Mouse (Mus musculus) liver, embryonic 14.5 days (tissue): ENCODE data around the gene Socs3. TPM values are rescaled to one million over a fixed set of nuclear protein-coding genes. Genes with fewer than 3 reads are reported as not detected.

Experiments used
- ATAC-seq: fragments of 200-750 bp; cut with Nextera tagmentation; 2 replicates; pipeline ENCODE4 v1.8.0; 2017; ENCODE audit warnings: moderate number of reproducible peaks, mild to moderate bottlenecking, moderate library complexity; ENCODE audit not compliant: insufficient read depth
- DNase-seq, 3 experiments: peaks; one replicate each; pipeline ENCODE4 v3.0.0-alpha.2; 2012 to 2013; ENCODE audit warnings: low read depth in 3 of 3, low spot score in 3 of 3
- H3K27ac ChIP-seq: fragments of 300-500 bp; sonication (generic); 2 replicates; pipeline ENCODE4 v1.5.1; 2014; ENCODE audit warnings: moderate library complexity, mild to moderate bottlenecking, control low read depth, inconsistent platforms
- H3K27me3 ChIP-seq: fragments of 300-500 bp; sonication (generic); 2 replicates; pipeline ENCODE4 v1.6.1; 2014; ENCODE audit warnings: mild to moderate bottlenecking, low read length, moderate library complexity; ENCODE audit not compliant: control insufficient read depth, insufficient read depth
- H3K36me3 ChIP-seq: fragments of 300-500 bp; sonication (generic); replicated peaks from 2 replicates; pipeline ENCODE4 v1.6.1; 2014; ENCODE audit warnings: low read depth; ENCODE audit not compliant: control insufficient read depth, insufficient read depth
- H3K4me1 ChIP-seq, 2 experiments: fragments of 200-500 bp in 1 of 2; fragments of 300-500 bp in 1 of 2; sonication (generic) in 1 of 2; replicated peaks; 2 replicates each; pipeline ENCODE4 v1.6.1; 2012 to 2014; ENCODE audit warnings: antibody characterized with exemption in 1 of 2, inconsistent platforms in 1 of 2, low read length in 1 of 2; ENCODE audit not compliant: control insufficient read depth in 2 of 2, insufficient read depth in 2 of 2
- H3K4me2 ChIP-seq: fragments of 300-500 bp; sonication (generic); 2 replicates; pipeline ENCODE4 v1.6.1; 2014; ENCODE audit warnings: low read depth, mild to moderate bottlenecking, control low read depth, moderate library complexity
- H3K4me3 ChIP-seq, 2 experiments: fragments of 200-500 bp in 1 of 2; fragments of 300-500 bp in 1 of 2; sonication (generic) in 1 of 2; 2 replicates each; pipeline ENCODE4 v1.5.1; 2012 to 2014; ENCODE audit warnings: low read depth in 2 of 2, low read length in 2 of 2, mild to moderate bottlenecking in 2 of 2, control low read depth in 1 of 2, inconsistent platforms in 1 of 2, moderate library complexity in 1 of 2; ENCODE audit not compliant: insufficient read depth in 1 of 2
- H3K9ac ChIP-seq: fragments of 300-500 bp; sonication (generic); replicated peaks from 2 replicates; pipeline ENCODE4 v1.6.1; 2014; ENCODE audit warnings: mild to moderate bottlenecking, control low read depth, moderate library complexity
- H3K9me3 ChIP-seq: fragments of 300-500 bp; sonication (generic); 2 replicates; pipeline ENCODE4 v1.6.1; 2016; ENCODE audit warnings: low read length, mixed read lengths; ENCODE audit not compliant: control insufficient read depth
- CTCF ChIP-seq: IDR thresholded peaks from 2 replicates; pipeline ENCODE4 v1.5.1; 2016; ENCODE audit warnings: antibody characterized with exemption, low read depth, control low read depth
- EP300 ChIP-seq: IDR thresholded peaks from 2 replicates; pipeline ENCODE4 v1.6.1; 2016; ENCODE audit warnings: antibody characterized with exemption, low read depth
- WGBS: fragments of 180-500 bp; shearing (Covaris S2); extraction: QIAGEN DNeasy Blood & Tissue Kit; methylation state at CpG from one replicate; pipeline ENCODE4 v1.1.7; 2014; ENCODE audit not compliant: insufficient replicate concordance; 5-methylcytosine and 5-hydroxymethylcytosine counted together
- polyA plus RNA-seq, 2 experiments: library from polyadenylated mRNA; depleted of rRNA in 1 of 2; stranded (reverse) in 1 of 2; unstranded in 1 of 2; fragments of >200 nt; fragmentation: Nextera tagmentation in 1 of 2; extraction: Ambion mirVana in 1 of 2; gene quantifications; 2 replicates each; pipeline versions ENCODE4 v1.2.1 to v1.2.3; 2012 to 2014

Socs3 gene
- polyA plus RNA-seq, 2 experiments: 2.7 to 7.0 TPM

DNA sequence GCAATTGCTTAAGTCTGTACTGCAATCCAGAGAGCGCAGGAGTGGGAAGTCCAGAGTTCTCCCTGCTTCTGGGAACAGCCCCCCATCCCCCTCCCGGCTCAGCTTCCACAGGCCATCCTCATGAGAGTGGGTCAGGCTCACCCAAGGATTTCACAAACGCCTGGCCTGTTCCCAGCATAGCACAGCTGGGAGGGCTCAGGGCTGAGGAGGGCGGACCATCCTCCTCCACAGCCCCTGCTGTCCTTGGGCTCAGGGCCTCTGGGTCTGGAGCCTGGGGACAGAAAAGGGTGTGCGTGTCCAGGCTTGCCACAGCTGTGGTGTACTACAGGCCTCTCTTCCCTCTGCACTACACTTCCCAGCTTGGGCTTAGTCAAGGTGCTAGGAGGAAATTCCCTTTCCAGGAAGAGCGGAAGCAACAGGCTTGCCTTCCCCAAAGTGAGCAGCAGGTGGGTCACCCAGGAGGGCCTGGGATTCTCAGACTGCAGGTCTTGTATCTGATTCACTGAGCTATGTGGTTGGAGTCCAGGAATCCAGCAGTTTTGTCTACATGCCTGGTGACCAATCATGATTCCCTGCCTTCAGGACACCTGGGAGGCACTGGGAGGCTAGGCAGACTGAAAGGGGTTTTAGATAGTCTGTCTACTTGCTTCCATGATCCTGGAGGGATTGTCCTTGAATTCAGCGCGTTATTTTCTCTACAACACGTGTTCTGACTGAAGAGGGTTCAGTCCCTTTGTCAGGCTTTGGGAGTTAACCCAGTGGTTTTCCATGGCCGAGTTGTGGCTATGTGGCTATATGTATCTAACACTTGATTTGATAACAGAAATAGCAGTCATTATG is 7.4 kb downstream of the Socs3 start:
- ATAC-seq: no peak
- Histone ChIP-seq H3K4me2 (no peak overlapping the region), H3K36me3 (peaks cover 7% of the 10 kb centered on the region), H3K9me3 (no peaks in the 10 kb centered on the region), H3K4me3 (no peak overlapping the region), H3K9ac (no peak overlapping the region), H3K27ac (peak overlapping the region; percentile 46; the same call in 1 of the 2 replicates), H3K27me3 (peaks cover 27% of the 10 kb centered on the region), H3K4me1 (peaks cover 3 to 36% of the 10 kb centered on the region in 2 experiments; a peak in 3 of 4 replicates)
- 54% methylated on average over 10 of the region's 10 CpGs for WGBS
- no peak for DNase-seq
- TF ChIP-seq EP300: no peak
- TF ChIP-seq CTCF: no peak

GRCm38 (mm10) chr11:117960601-117961000 is 9.2 kb downstream of the Socs3 start:
- no peak for ATAC-seq
- TF ChIP-seq CTCF: no peak
- no peak for TF ChIP-seq EP300
- no peaks in the 10 kb centered on the region for H3K36me3 ChIP-seq
- no peak overlapping the region for H3K27ac ChIP-seq
- no peak overlapping the region for H3K9ac ChIP-seq
- H3K4me3 ChIP-seq: no peak overlapping the region
- H3K4me1 ChIP-seq: peaks cover 3 to 33% of the 10 kb centered on the region in 2 experiments; a peak in 3 of 4 replicates
- peaks cover 9% of the 10 kb centered on the region for H3K27me3 ChIP-seq
- no peak overlapping the region for H3K4me2 ChIP-seq
- no peak for DNase-seq
- H3K9me3 ChIP-seq: no peaks in the 10 kb centered on the region

GRCm38 (mm10) chr11:117959741-117960381 is 10.0 kb downstream of the Socs3 start:
- H3K4me2 ChIP-seq: no peak overlapping the region
- peaks cover 4% of the 10 kb centered on the region for H3K27me3 ChIP-seq
- 15% methylated on average over 17 of the region's 17 CpGs for WGBS

DNA sequence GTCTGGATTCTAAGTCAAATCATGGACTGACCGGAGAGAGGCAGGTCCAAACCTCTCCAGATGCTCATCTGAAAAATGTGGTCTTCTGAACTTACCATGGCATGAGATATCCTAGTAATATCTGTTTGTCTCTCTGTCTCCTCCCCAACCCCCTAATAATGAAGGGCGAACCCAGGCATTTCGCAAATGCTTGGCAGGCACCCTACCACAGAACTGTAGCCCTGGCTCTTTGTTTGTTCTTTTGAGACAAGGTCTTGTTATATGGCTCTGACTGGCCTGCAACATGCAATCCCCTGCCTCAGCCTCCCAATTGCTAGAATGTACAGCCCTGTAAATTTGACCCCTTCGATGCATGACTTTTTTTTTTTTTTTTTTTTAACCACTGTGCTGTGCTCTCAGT is 10.7 kb downstream of the Socs3 start:
- ATAC-seq (no peak), DNase-seq (no peak)
- Histone ChIP-seq H3K27ac (no peak overlapping the region), H3K36me3 (no peaks in the 10 kb centered on the region), H3K4me3 (no peak overlapping the region), H3K27me3 (peaks cover 4% of the 10 kb centered on the region), H3K4me2 (no peak overlapping the region), H3K4me1 (peaks cover 2 to 24% of the 10 kb centered on the region in 2 experiments; a peak in 3 of 4 replicates), H3K9me3 (no peaks in the 10 kb centered on the region), H3K9ac (no peak overlapping the region)
- WGBS: 67% methylated on average over 4 of the region's 4 CpGs
- TF ChIP-seq CTCF: no peak
- no peak for TF ChIP-seq EP300

More at GRCm38 (mm10) chr11:117959741-117960381, 10.0 kb downstream of the Socs3 start:
- TF ChIP-seq CTCF (no peak), EP300 (no peak)
- Histone ChIP-seq H3K4me1 (peaks cover 3 to 28% of the 10 kb centered on the region in 2 experiments; a peak in 3 of 4 replicates), H3K27ac (no peak overlapping the region), H3K9me3 (no peaks in the 10 kb centered on the region), H3K4me3 (no peak overlapping the region), H3K9ac (no peak overlapping the region), H3K36me3 (no peaks in the 10 kb centered on the region)
- ATAC-seq (no peak), DNase-seq (no peak)

DNA sequence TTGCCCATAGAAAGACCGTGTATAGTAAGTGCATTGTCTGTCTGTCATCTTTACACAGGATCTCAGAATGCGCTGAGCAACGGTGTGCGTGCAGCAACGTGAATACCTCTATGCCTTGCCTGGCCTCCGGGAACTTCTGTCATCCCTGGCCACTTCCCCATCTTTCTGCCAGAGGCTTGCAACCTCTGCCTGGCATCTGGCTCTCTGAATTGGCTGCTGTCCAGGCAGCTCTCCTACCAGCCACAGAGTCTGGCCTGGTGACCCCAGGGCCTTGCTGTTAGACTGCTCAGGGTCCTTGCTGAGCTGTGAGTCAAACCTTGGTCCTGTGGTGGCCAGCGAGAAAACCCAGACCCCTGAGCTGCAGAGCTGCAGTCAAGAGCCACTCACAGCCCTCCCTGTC is 11.7 kb downstream of the Socs3 start:
- Histone ChIP-seq H3K9me3 (no peaks in the 10 kb centered on the region), H3K4me1 (peaks cover 0 to 17% of the 10 kb centered on the region in 2 experiments; a peak in 3 of 4 replicates), H3K4me3 (no peak overlapping the region), H3K27me3 (no peaks in the 10 kb centered on the region; the same call in 1 of the 2 replicates), H3K27ac (no peak overlapping the region), H3K4me2 (no peak overlapping the region), H3K9ac (no peak overlapping the region), H3K36me3 (no peaks in the 10 kb centered on the region)
- no peak for TF ChIP-seq EP300
- TF ChIP-seq CTCF: no peak
- no peak for ATAC-seq
- DNase-seq: no peak
- 24% methylated on average over 7 of the region's 7 CpGs for WGBS
